Mouse (Mus musculus) CD4-positive helper T cell, adult 2 months (primary cell): ENCODE data around the gene Hoxc4.
A peak's percentile ranks its signal among the peaks of the same experiment; 100 is the strongest.

ENCODE experiments used
- DNase-seq: peaks from one replicate; pipeline ENCODE4 v3.0.0-alpha.2; 2012; ENCODE audit warnings: low read depth, missing footprints, low spot score

Hoxc4 gene

GRCm38 (mm10) chr15:102990461-102991397, 28.0 kb upstream of the Hoxc4 start, which contains the start of gene Hoxc8:
Gene Hoxc8, plus strand, starts transcription at chr15:102990607.
- DNase-seq, result no peak

GRCm38 (mm10) chr15:102991782-102992181, 27.0 kb upstream of the Hoxc4 start:
- no peak for DNase-seq

DNA sequence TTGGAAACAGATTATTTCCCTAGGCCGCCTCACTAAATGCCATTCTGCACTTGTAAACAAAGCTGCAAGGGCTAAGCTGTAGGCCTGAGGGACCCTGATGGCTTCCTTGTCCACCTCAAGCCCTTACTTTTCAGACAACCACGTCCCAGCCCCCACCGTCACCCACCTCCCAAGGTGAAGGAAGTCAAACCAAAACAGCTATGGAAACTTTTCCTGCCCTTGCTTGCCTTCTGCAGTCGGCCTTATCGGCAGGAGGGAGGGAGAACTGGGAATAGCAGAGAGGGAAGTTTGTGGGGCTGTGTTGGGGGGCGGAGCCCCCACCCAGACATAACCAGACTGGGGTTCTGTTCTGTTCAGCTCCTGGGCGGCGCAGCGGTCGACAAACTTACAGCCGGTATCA, 26.5 kb upstream of the Hoxc4 start:
- DNase-seq, result no peak

DNA sequence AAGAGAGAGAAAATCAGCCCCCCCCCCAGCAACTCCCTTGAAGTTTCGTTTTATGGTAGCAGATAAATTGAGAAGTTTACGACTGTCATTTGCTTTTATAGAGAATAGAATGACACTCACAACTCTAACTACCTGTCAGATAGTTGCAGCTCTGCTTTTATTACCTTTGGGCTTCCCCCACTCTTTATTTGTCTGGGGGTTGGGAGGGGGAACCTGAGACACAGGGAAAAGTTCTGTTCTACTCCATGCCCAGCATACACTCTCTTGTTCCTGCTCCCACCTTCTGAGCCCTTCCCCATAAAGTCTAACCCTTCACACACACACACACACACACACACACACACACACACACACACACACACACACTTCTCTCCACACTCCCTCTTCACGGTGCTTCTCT, 25.9 kb upstream of the Hoxc4 start:
- DNase-seq, result no peak

- DNase-seq, result no peak
These were observed 22.2 kb upstream of the Hoxc4 start for GRCm38 (mm10) chr15:102996548-102996947.

- no peak for DNase-seq
These were observed 21.3 kb upstream of the Hoxc4 start for GRCm38 (mm10) chr15:102997431-102997830.

DNA sequence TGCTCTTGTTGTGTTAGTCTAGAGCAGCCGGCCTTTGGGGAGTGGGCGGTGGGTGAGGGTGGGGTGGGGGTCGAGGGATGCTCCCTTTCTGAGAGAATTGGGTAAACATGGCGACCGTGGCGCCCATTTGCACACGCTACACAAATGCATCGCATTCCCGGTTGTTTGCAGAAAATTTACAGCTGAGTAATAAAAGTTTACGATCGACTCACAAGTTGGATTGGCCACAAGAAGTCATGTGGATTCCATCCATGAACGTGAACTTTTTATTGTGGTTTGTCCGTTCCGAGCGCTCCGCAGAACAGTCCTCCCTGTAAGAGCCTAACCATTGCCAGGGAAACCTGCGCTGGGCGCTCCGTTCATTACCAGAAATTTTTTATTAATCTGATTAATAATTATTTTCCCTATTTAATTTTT, 20.8 kb upstream of the Hoxc4 start, which contains the start of gene Hoxc6:
Gene Hoxc6 (plus strand): TSS at position 319 of the 417 bp plus-strand sequence.
- no peak for DNase-seq

- no peak for DNase-seq
These were observed 20.0 kb upstream of the Hoxc4 start for GRCm38 (mm10) chr15:102998608-102999182.

GRCm38 (mm10) chr15:102999183-102999831, 19.4 kb upstream of the Hoxc4 start:
- DNase-seq, result peak; percentile 75

GRCm38 (mm10) chr15:102999955-103000354, 18.8 kb upstream of the Hoxc4 start:
- DNase-seq, result no peak

GRCm38 (mm10) chr15:103000501-103000901, 18.2 kb upstream of the Hoxc4 start:
- no peak for DNase-seq

GRCm38 (mm10) chr15:103001370-103001769, 17.4 kb upstream of the Hoxc4 start:
- no peak for DNase-seq

DNA sequence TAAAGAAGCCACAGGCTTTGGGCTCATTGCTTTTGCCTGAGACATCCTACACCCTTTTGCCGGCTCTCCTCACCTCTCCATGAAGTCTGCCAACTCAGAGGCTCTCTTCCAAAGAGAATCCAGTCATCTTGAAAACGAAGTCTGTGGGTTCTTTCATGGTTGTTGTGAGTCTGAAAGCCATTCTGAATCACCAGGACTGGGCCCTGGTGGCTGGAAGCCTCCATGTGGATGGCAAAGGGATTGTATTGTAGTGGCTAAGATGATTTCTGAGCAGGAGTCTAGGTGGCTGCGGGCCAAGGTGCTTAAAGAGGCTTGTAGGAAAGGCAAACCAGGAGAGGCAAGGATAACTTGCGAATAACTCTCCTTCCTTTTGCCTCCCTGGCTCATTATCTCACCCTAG, 16.6 kb upstream of the Hoxc4 start:
- no peak for DNase-seq

DNA sequence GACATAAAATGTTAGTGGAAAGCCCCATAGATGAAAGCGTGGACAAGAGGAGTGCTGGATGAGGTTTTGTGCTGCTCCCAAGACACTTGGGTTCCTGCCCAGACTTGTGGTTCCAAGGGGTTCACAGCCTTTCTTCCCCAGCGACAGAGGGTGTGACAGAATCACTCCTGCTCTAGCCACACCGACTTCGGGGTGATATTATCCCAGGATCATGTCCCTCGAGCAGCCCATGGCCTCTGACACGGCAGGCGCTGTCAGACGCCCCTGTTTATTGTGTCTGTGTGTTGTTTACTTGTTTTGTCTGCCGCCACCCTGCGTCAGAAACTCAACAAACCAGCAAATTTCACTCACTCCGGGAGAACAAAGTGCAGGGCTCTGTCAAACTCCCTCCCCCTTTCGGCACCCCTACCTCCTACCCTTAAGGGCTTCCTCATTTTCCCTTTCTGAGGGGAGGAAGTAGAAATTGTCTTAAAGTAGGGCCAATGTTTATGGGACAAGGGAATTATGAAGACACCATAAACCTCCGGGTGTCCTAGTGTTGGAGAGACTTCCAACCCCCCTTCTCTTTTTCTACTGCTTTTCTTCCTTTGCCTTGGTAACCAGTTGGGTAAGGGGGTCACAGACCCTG, 15.8 kb upstream of the Hoxc4 start:
- no peak for DNase-seq

DNA sequence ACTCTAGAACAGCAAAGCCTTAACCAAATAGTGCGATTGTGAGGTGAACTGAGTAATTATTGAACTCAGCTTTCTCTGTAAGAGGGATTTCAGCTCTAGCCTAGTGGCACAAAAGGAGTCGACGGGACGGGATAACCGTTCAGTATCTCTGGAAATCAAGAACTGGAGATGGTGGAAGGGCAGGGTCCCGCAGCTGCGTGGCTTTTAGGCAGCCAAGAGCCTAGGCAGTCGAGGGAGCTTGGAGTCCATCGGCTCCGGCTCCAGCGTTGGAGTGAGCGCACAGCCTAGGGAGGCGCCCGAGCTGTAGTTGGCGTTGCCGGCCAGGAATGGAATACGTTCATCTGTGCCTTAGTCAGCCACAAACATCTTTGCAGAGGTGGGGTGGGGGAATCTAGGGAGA, 13.4 kb upstream of the Hoxc4 start:
- no peak for DNase-seq

DNA sequence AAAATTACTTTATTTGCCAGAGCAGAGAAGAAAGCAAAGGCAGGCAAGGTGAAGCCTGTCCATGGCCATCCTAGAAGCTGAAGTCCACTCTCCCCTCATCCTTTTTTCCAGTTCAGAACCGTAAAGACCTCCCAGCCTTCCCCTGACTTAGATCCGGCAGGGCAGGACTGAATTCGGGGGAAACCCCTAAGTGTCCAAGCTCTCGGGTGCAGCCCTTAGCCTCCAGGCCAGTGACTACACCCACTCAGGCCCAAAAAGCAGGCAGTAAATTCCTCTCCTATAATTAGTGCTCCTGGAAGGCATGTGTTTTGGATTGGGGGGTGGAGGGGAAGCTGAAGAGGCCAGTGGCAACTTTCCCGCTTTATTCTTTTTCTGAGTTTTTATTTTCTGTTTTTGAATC, 12.9 kb upstream of the Hoxc4 start:
- DNase-seq, result no peak

DNA sequence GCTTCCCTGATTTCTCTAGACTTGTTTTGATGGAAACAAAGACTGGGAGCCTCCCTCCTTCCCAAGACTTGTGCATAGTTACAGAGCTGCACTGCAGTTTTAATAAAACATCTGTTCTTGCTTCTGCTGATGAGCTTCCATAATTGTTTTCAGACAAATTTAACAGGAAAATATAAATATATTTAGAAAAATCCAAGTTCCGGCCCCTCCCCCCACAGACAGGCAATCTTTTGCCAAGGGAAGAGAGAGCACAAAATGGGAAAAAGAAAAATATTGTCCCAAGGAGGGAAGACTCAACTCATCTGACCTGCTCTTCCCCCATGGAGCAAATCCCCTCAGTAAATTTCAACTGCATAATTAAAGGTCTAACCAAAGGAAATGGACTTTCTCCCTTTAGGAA, 12.4 kb upstream of the Hoxc4 start:
- no peak for DNase-seq

DNA sequence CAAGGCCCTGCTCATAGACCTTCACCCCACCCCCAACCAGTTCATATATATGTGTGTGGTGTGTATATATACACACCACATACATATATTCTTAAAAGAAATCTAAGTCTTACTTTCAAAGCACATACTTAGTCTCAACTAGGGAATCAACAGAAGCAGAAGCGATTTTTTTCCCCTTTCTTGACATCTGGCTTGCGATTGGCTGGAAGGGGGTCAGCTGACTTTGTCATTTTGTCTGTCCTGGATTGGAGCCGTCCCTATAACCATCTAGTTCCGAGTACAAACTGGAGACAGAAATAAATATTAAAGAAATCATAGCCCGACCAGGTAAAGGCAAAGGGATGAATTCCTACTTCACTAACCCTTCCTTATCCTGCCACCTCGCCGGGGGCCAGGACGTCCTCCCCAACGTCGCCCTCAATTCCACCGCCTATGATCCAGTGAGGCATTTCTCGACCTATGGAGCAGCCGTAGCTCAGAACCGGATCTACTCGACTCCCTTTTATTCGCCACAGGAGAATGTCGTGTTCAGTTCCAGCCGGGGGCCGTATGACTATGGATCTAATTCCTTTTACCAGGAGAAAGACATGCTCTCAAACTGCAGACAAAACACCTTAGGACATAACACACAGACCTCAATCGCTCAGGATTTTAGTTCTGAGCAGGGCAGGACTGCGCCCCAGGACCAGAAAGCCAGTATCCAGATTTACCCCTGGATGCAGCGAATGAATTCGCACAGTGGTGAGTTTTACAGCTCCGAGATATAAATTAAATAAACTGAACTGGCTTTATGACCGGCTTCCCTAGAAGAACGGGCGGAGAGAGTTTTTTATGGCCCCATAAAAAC, 9.2 kb upstream of the Hoxc4 start:
- no peak for DNase-seq

DNA sequence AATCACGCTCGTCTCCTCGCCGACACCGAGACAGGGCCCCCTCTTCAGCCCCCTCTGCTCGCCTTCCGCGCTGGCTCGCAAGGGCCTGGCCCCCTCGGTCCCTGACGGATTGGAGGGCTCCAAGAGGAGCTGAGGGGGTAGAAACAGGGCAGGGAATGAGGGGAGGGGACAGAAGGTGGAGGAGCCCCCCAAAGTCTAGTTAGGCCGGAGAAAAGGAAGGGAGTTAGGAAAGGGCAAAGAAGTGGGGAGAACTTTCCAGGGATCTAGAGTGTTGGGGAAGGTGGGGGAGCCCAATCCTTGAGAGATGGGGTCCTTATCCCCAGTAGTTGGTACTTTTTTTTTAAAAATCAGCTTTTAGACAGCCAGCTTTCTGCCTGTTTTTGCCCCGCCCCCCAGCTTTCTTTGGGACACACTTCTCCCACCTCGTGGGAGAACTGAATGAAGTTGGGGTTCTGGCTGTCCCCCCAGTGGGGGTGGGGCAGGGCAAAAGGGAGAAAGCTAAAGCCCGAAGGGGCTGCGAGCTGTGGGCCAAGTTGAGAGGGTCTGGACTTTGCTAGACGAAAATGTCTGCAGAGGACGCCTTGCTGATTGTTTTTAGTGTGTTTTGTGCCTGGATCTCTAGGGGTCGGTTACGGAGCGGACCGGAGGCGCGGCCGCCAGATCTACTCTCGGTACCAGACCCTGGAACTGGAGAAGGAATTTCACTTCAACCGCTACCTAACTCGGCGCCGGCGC, 8.5 kb upstream of the Hoxc4 start:
- no peak for DNase-seq

GRCm38 (mm10) chr15:103010847-103011555, 7.7 kb upstream of the Hoxc4 start:
- DNase-seq, result no peak
